Mouse (Mus musculus) liver, embryonic 14.5 days (tissue): ENCODE data around the gene Gm2056.
"Not testable (repeated sequence)": the region's sequence is repeated elsewhere in the genome, so short reads cannot be mapped to it uniquely, and the experiment has no call there.

Experiments
- CTCF ChIP-seq: IDR thresholded peaks from 2 replicates; pipeline ENCODE4 v1.5.1; 2016; ENCODE audit warnings: antibody characterized with exemption, low read depth, control low read depth
- EP300 ChIP-seq: IDR thresholded peaks from 2 replicates; pipeline ENCODE4 v1.6.1; 2016; ENCODE audit warnings: antibody characterized with exemption, low read depth

- TF ChIP-seq CTCF, EP300: not testable (repeated sequence)
These were observed 42.8 kb upstream of the Gm2056 start for GRCm38 (mm10) chr12:87984000-87984399.
